Mouse (Mus musculus) limb, embryonic 12.5 days (tissue): Measurements from ENCODE around the gene Ifitm6. TPM values are rescaled to one million over a fixed set of nuclear protein-coding genes. Genes with fewer than 3 reads are reported as not detected.
"Not testable (repeated sequence)": the region's sequence is repeated elsewhere in the genome, so short reads cannot be mapped to it uniquely, and the experiment has no call there.

Experiments
- ATAC-seq: fragments of 200-750 bp; cut with Nextera tagmentation; 2 replicates; pipeline ENCODE4 v1.8.0; 2017; ENCODE audit warnings: low read depth, moderate TSS enrichment; ENCODE audit not compliant: insufficient number of reproducible peaks, insufficient read depth, low FRiP score, low TSS enrichment
- H3K27ac ChIP-seq: fragments of 300-500 bp; sonication (generic); 2 replicates; pipeline ENCODE4 v1.5.1; 2016; ENCODE audit warnings: mild to moderate bottlenecking, moderate library complexity
- H3K27me3 ChIP-seq: fragments of 300-500 bp; sonication (generic); 2 replicates; pipeline ENCODE4 v1.6.1; 2016; ENCODE audit warnings: mild to moderate bottlenecking, moderate library complexity
- H3K36me3 ChIP-seq: fragments of 300-500 bp; sonication (generic); 2 replicates; pipeline ENCODE4 v1.6.1; 2016; ENCODE audit warnings: mild to moderate bottlenecking, moderate library complexity
- H3K4me1 ChIP-seq: fragments of 300-500 bp; sonication (generic); replicated peaks from 2 replicates; pipeline ENCODE4 v1.6.1; 2016
- H3K4me2 ChIP-seq: fragments of 300-500 bp; sonication (generic); 2 replicates; pipeline ENCODE4 v1.6.1; 2016; ENCODE audit warnings: mild to moderate bottlenecking, moderate library complexity
- H3K4me3 ChIP-seq: fragments of 300-500 bp; sonication (generic); replicated peaks from 2 replicates; pipeline ENCODE4 v1.5.1; 2016; ENCODE audit warnings: mild to moderate bottlenecking
- H3K9ac ChIP-seq: fragments of 300-500 bp; sonication (generic); replicated peaks from 2 replicates; pipeline ENCODE4 v1.6.1; 2016; ENCODE audit warnings: mild to moderate bottlenecking, moderate library complexity
- H3K9me3 ChIP-seq: fragments of 300-500 bp; sonication (generic); 2 replicates; pipeline ENCODE4 v1.6.1; 2016; ENCODE audit warnings: mild to moderate bottlenecking, moderate library complexity
- WGBS: fragments of 180-500 bp; shearing (Covaris S2); methylation state at CpG from one replicate; pipeline ENCODE4 v1.1.7; 2016; 5-methylcytosine and 5-hydroxymethylcytosine counted together
- polyA plus RNA-seq: library from polyadenylated mRNA; unstranded; fragments of >200 nt; fragmentation: Nextera tagmentation; extraction: Ambion mirVana; gene quantifications from 2 replicates; pipeline ENCODE4 v1.2.1, GENCODE M21; 2016

The Ifitm6 gene
- polyA plus RNA-seq, 1 experiment from 2014 or later, result not detected

DNA sequence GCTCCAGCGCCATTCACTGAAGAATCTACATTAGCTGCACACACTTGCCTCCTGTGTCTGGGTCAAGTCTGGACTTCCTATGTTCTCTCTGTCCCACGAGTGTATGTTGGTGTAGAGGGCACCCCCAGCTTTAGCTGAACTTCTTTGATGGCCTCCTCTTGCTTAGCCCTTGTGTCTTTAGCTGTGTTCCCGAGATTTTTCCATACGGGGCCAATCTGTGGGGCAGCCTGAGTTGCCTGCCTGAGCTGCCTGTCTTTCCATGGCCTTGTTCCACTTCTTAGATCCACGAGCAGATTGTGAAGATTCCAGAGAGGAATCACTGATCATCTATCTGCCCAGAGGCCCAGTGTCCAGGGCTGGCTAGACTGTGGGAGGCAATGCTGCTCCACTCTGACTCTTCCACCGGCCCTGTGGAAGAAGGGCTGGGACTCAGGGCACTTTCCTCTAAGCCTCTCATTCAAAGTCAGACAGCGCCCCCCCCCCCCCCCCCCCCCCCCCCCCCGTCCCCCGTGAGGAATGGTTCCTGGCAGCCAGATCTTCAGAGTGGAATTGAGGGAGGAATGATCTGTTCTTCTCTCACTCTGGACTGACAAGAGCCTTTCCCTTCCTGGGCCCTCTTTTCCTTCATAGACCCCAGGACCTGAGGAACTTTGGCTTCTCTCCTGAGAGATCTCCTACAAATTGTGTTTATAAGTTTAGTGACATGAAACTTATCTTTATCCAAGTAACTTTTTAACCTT is 23.3 kb upstream of the Ifitm6 start:
- ATAC-seq, result peak; percentile 16; the same call in 1 of the 2 replicates
- Histone ChIP-seq H3K36me3 (no peaks in the 10 kb centered on the region), H3K4me3 (no peak overlapping the region), H3K9me3 (0 out of 2 replicates have a peak, but pooled peaks cover 3% of the 10 kb centered on the region), H3K9ac (no peak overlapping the region; the same call in 1 of the 2 replicates), H3K27ac (peak overlapping the region; percentile 84), H3K4me1 (peaks cover 27% of the 10 kb centered on the region), H3K27me3 (no peaks in the 10 kb centered on the region), H3K4me2 (peak overlapping the region; percentile 21)
- 30% methylated on average over 6 of the region's 9 CpGs for WGBS

DNA sequence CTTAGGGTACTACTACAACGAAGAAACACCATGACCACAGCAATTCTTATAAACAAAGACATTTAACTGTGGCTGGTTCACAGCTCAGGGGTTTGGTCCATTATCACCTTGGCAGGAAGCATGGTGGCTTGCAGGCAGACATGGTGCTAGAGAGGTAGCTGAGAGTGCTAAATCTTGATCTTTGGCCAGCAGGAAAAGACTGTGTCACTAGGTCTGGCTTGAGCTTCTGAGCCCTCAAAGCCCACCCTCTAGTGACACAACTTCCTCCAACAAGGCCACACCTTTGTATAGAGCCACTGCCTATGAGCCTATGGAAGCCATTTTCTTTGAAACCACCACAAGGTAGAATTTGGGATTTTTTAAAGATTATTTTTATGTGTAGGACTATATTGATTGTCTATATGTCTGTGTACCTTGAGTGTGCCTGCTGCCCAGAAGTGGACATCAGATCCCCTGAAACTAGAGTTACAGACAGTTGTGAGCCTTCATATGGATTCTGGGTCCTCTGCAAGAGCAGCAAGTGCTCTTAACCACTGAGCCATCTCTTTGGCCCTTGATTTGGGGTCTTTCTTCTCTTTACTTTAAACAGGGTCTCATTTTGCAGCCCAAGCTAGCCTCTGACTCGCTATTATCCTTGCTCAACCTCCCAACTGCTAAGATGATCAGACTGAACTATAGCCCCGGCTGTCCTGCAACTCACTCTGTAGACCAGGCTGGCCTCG is 21.8 kb upstream of the Ifitm6 start:
- Histone ChIP-seq H3K9me3 (0 out of 2 replicates have a peak, but pooled peaks cover 3% of the 10 kb centered on the region), H3K9ac (no peak overlapping the region), H3K27me3 (no peaks in the 10 kb centered on the region), H3K4me1 (peaks cover 27% of the 10 kb centered on the region), H3K36me3 (no peaks in the 10 kb centered on the region), H3K4me2 (no peak overlapping the region), H3K4me3 (no peak overlapping the region), H3K27ac (no peak overlapping the region)
- no peak for ATAC-seq
- 89% methylated on average over 4 of the region's 4 CpGs for WGBS

- H3K27ac ChIP-seq, result no peak overlapping the region
- H3K4me1 ChIP-seq, result peaks cover 30% of the 10 kb centered on the region
- no peaks in the 10 kb centered on the region for H3K27me3 ChIP-seq
- 67% methylated on average over 19 of the region's 21 CpGs for WGBS
- H3K4me2 ChIP-seq, result no peak overlapping the region
- no peak overlapping the region for H3K4me3 ChIP-seq
- 0 out of 2 replicates have a peak, but pooled peaks cover 3% of the 10 kb centered on the region for H3K9me3 ChIP-seq
- no peak for ATAC-seq
- no peak overlapping the region for H3K9ac ChIP-seq
- H3K36me3 ChIP-seq, result no peaks in the 10 kb centered on the region
Measured at GRCm38 (mm10) chr7:141038090-141039032, 20.6 kb upstream of the Ifitm6 start.

DNA sequence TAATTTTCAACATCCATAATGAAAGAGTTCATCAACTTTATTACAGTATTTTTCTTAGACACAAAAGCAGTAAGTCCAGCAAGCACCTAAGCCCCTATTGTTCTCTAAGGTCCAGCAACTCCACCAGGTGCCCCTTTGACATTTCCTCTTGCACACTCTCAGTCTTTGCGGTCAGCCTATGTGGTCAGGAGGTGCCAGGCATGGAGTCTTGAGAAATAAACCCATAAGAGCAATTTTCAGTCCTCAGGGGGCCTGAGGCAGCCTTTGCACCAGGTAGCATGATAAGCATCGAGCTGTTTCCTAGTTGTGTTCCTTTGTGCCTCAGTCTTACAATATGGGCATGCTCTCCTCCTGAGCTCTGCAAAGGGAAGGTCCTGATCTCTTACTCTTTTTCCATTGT is 18.9 kb upstream of the Ifitm6 start:
- H3K27me3 ChIP-seq, H3K9me3 ChIP-seq, H3K27ac ChIP-seq, H3K9ac ChIP-seq, H3K4me2 ChIP-seq, H3K4me3 ChIP-seq, ATAC-seq, H3K36me3 ChIP-seq: not testable (repeated sequence)
- WGBS, result 86% methylated on average over 1 of the region's 2 CpGs
- H3K4me1 ChIP-seq, result peaks cover 18% of the 10 kb centered on the region

GRCm38 (mm10) chr7:141032458-141033167 is 14.9 kb upstream of the Ifitm6 start:
- Histone ChIP-seq H3K27ac (no peak overlapping the region), H3K4me3 (no peak overlapping the region), H3K9me3 (no peaks in the 10 kb centered on the region), H3K4me1 (peaks cover 7% of the 10 kb centered on the region; the same call in 1 of the 2 replicates), H3K9ac (no peak overlapping the region), H3K27me3 (no peaks in the 10 kb centered on the region), H3K4me2 (no peak overlapping the region), H3K36me3 (no peaks in the 10 kb centered on the region)
- no peak for ATAC-seq
- WGBS, result 73% methylated on average over 9 of the region's 9 CpGs

- Histone ChIP-seq H3K9ac (no peak overlapping the region), H3K4me1 (peaks cover 7% of the 10 kb centered on the region), H3K27me3 (no peaks in the 10 kb centered on the region), H3K36me3 (no peaks in the 10 kb centered on the region), H3K27ac (no peak overlapping the region), H3K4me2 (no peak overlapping the region), H3K4me3 (no peak overlapping the region), H3K9me3 (no peaks in the 10 kb centered on the region)
- 57% methylated on average over 3 of the region's 3 CpGs for whole genome bisulfite sequencing
- ATAC-seq, result no peak
Measured at GRCm38 (mm10) chr7:141030390-141030789, 12.7 kb upstream of the Ifitm6 start.

DNA sequence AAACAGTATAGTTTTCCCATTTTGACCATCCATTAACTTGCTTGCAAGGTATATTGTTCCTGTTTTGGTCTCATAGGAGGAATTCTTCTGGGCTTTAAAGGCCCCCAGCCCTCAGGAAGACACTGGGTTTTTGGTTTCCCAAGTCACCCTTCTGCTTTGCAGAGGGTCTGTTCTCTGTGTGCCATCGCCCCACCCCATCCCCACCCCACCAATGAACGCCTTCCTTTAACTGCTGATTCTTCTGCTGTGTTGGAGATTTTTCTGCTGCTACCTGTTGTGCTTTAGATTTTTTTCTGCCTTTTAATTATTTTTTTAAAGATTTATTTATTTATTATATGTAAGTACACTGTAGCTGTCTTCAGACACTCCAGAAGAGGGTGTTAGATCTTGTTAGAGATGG is 11.1 kb upstream of the Ifitm6 start, which contains the start of gene Gm17387:
Gene Gm17387, plus strand, starts transcription at position 301 of the 400 bp plus-strand sequence.
- Histone ChIP-seq H3K27me3 (no peaks in the 10 kb centered on the region), H3K4me2 (no peak within 1 kb of the TSS), H3K9me3 (no peaks in the 10 kb centered on the region), H3K36me3 (no peaks in the 10 kb centered on the region), H3K4me1 (peaks cover 10% of the 10 kb centered on the region), H3K9ac (no peak within 1 kb of the TSS), H3K4me3 (no peak within 1 kb of the TSS), H3K27ac (no peak within 1 kb of the TSS)
- 89% methylated on average over 2 of the region's 2 CpGs for WGBS
- no peak for ATAC-seq

GRCm38 (mm10) chr7:141026740-141027098 is 9.0 kb upstream of the Ifitm6 start:
- WGBS, result 69% methylated on average over 5 of the region's 5 CpGs
- Histone ChIP-seq H3K9ac (no peak overlapping the region), H3K27ac (no peak overlapping the region), H3K4me1 (peaks cover 3% of the 10 kb centered on the region; the same call in 1 of the 2 replicates), H3K4me3 (no peak overlapping the region), H3K4me2 (no peak overlapping the region), H3K9me3 (no peaks in the 10 kb centered on the region), H3K27me3 (no peaks in the 10 kb centered on the region), H3K36me3 (no peaks in the 10 kb centered on the region)
- no peak for ATAC-seq

GRCm38 (mm10) chr7:141026097-141026739 is 8.5 kb upstream of the Ifitm6 start:
- H3K27me3 ChIP-seq, result no peaks in the 10 kb centered on the region
- no peak overlapping the region for H3K27ac ChIP-seq
- H3K36me3 ChIP-seq, result no peaks in the 10 kb centered on the region
- no peak overlapping the region for H3K4me2 ChIP-seq
- H3K4me3 ChIP-seq, result no peak overlapping the region
- H3K4me1 ChIP-seq, result peaks cover 3% of the 10 kb centered on the region; the same call in 1 of the 2 replicates
- no peak for ATAC-seq
- 66% methylated on average over 6 of the region's 6 CpGs for WGBS
- H3K9me3 ChIP-seq, result no peaks in the 10 kb centered on the region
- no peak overlapping the region for H3K9ac ChIP-seq
